Mouse (Mus musculus) mesoderm, embryonic 11.5 days (tissue): ENCODE results near the gene Gm3139.
"Not testable (repeated sequence)": the region's sequence is repeated elsewhere in the genome, so short reads cannot be mapped to it uniquely, and the experiment has no call there.

ENCODE experiments used
- DNase-seq: peaks from one replicate; pipeline ENCODE4 v3.0.0-alpha.2; 2012; ENCODE audit warnings: low read depth, low spot score

Gm3139 gene

GRCm38 (mm10) chr5:94525987-94526386 lies at the start of gene Gm3139:
TSS of gene Gm3139 (plus strand) at chr5:94526287.
- DNase-seq = not testable (repeated sequence)
